Mouse (Mus musculus): ENCODE results near the gene Slc22a30. TPM values are rescaled to one million over a fixed set of nuclear protein-coding genes. Genes with fewer than 3 reads are reported as not detected.
"Not testable (repeated sequence)": the region's sequence is repeated elsewhere in the genome, so short reads cannot be mapped to it uniquely, and the experiment has no call there.

The Slc22a30 gene
- polyA plus RNA-seq (2012; ENCODE audit: insufficient read depth, low replicate concordance) = not detected in 2 replicates

DNA sequence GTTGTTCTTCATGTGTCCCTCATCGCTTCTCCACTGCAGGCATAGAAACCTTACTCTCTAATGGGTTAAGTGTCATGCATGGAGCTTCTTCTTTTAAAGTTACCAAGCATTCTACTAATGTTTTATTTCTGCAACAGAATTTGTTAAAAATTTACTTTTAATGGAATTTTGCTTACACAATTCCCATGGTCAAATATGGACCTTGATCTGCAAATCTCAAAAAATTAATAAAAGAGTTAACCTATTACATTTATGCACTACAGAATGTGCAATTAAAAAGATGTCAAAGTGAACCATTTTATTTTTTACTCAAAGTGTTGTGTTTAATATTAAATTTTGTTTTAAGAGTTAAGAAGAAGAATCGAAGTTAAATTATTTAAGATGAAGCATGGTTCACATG lies at the start of gene Slc22a30:
Gene Slc22a30, minus strand, starts transcription at position 101 of the 400 bp plus-strand sequence.
- H3K4me3 ChIP-seq (replicated peaks); H3K9me3 ChIP-seq; H3K36me3 ChIP-seq (replicated peaks; ENCODE audit: low read length); H3K27me3 ChIP-seq (replicated peaks); H3K4me1 ChIP-seq: not testable (repeated sequence)

DNA sequence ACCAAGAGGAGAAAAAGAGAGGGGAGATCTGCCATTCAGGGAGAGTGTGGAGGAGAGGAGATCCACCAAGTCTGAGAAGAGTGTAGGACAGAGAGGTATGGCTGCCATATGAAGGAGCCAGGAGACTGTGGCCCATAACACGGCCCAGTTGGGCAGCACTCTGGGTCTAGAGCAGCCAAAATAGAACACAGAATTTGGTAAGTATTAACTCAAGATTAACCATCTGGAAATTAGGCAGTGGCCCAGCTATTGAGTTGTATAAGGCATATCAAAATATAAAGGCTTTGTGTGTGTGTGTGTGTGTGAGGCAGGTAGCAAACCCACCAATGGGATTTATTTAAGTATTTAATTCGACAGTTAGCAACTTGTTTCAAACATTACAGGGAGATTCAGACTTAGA lies 43.4 kb upstream of the Slc22a30 start:
- Histone ChIP-seq H3K36me3 (replicated peaks; ENCODE audit: low read length) (no peaks in the 10 kb centered on the region), H3K27me3 (replicated peaks) (no peaks in the 10 kb centered on the region), H3K9me3 (no peaks in the 10 kb centered on the region), H3K4me3 (replicated peaks) (no peak overlapping the region), H3K4me1 (no peaks in the 10 kb centered on the region)
- TF ChIP-seq GATA1 (IDR thresholded peaks at IDR 0.05; ENCODE audit: borderline replicate concordance, low read length) = no peak
- TF ChIP-seq FLI1 (IDR thresholded peaks at IDR 0.05; ENCODE audit: low read length) = no peak

DNA sequence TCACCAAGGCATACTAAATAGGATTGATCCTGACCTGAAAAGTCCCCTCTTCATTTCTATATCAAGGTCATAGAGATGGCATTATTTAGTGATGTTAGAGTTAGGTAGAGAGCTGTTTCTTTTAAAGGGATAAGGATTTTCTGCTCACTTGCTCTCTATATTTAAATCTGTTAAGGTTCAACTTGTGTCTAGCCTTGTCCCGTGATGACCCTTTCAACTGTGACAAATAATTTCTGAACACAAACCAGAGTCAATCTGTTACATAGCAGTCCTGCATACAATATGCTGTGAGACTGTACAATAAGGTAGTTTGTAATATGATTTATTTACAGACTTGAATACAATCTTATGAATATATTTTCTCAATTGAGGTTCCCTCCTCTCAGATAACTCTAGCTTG lies 42.6 kb upstream of the Slc22a30 start:
- no peak for TF ChIP-seq GATA1 (IDR thresholded peaks at IDR 0.05; ENCODE audit: borderline replicate concordance, low read length)
- no peak for TF ChIP-seq FLI1 (IDR thresholded peaks at IDR 0.05; ENCODE audit: low read length)
- Histone ChIP-seq H3K36me3 (replicated peaks; ENCODE audit: low read length) (no peaks in the 10 kb centered on the region), H3K27me3 (replicated peaks) (no peaks in the 10 kb centered on the region), H3K4me3 (replicated peaks) (no peak overlapping the region), H3K4me1 (no peaks in the 10 kb centered on the region), H3K9me3 (peaks cover 3% of the 10 kb centered on the region)

DNA sequence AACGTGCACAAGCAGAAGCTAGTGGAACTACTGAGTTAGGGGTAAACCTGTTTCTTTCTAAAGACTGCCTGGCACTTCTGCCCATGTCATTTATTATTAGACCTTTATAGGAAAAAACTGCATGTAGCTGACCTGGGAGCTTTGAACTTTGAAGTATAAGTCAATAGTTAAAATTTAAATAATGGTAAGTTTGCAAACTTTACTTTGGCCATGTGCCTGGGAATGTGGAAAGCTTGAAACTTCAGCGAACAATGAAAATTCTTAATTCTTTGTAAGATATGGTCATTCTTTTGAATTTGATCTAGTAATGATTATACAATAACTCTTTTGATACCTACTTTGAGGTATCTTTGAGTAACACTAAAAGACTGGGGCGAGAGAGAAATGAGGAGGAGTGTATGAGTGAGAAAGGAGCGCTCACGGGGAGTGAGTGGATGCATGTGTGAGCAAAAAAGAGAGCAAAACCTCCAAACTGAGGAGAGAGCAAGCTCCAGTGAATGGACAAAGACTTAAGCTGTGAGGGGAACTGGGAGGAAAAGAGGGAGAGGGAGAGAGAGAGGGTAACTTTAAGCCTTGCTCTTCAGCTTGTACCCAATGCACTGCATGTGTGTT lies 26.2 kb upstream of the Slc22a30 start:
- H3K4me3 ChIP-seq (replicated peaks) = no peak overlapping the region
- H3K4me1 ChIP-seq = no peaks in the 10 kb centered on the region
- no peaks in the 10 kb centered on the region for H3K36me3 ChIP-seq (replicated peaks; ENCODE audit: low read length)
- H3K27me3 ChIP-seq (replicated peaks) = no peaks in the 10 kb centered on the region
- H3K9me3 ChIP-seq = 0 out of 2 replicates have a peak, but pooled peaks cover 3% of the 10 kb centered on the region
- TF ChIP-seq FLI1 (IDR thresholded peaks at IDR 0.05; ENCODE audit: low read length) (no peak), GATA1 (IDR thresholded peaks at IDR 0.05; ENCODE audit: borderline replicate concordance, low read length) (no peak)

DNA sequence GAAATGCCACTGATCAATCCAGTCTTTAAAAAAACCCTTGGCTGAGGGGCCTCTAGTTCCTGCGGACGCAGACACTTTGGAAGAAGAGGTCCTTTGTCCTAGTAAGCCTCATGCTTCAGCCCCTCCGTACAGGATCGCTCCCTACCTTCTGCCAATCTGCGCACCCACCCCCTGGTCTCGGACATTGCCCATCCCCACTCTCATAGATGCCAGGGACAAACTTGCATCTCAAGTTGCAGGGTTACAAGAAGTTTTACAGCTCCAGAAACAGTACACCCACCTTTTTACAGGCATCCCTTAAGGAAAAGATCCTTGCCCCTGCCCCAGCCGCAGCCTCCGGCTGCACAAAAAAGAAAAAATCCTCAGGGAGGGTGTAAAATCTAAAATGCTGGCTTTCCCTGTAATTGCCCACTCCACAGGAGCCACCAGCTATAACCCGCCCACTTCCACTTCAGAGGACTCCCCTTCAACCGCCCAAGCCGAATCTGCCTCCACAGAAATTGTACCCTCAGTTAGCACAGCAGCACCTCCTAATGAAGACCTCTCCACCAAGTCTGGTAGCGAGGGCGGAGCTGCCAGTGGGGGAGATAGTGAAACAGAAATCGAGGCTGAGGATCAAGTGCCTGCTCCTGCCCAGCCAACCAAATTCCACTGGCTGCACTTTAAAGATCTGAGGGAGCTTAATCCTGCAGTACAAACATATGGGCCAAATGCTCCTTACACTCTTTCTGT lies 2.5 kb upstream of the Slc22a30 start:
- H3K9me3 ChIP-seq; H3K36me3 ChIP-seq (replicated peaks; ENCODE audit: low read length); H3K4me1 ChIP-seq; H3K4me3 ChIP-seq (replicated peaks); H3K27me3 ChIP-seq (replicated peaks): not testable (repeated sequence)

Other genes with a start within 250 kb of the Slc22a30 start
- not detected in 2 replicates for gene Slc22a29, start 186.2 kb downstream of the Slc22a30 start, polyA plus RNA-seq (2012; ENCODE audit: insufficient read depth, low replicate concordance)
- gene Slc22a8, start 186.1 kb upstream of the Slc22a30 start, polyA plus RNA-seq (2012; ENCODE audit: insufficient read depth, low replicate concordance) = not detected in 2 replicates
- gene Slc22a6, start 212.9 kb upstream of the Slc22a30 start, polyA plus RNA-seq (2012; ENCODE audit: insufficient read depth, low replicate concordance) = not detected in 2 replicates

Measured in megakaryocyte, embryonic 14.5 days (primary cell).